Mouse (Mus musculus) C2C12 (cell line): Measurements from ENCODE around the gene Sdhaf2.

Experiments used
- CTCF ChIP-seq: IDR thresholded peaks from one replicate; pipeline ENCODE4 v1.5.1; 2011; ENCODE audit not compliant: control insufficient read depth, insufficient read depth, insufficient read length
- MYOD1 ChIP-seq: IDR thresholded peaks from one replicate; pipeline ENCODE4 v1.6.1; 2011; ENCODE audit warnings: low read depth; ENCODE audit not compliant: control insufficient read depth, insufficient read length
- MYOG ChIP-seq: IDR thresholded peaks from one replicate; pipeline ENCODE4 v1.6.1; 2011; ENCODE audit not compliant: control insufficient read depth, insufficient read length; ENCODE audit errors: extremely low read depth

- TF ChIP-seq CTCF (no peak), MYOG (no peak), MYOD1 (no peak)
These were observed 67.8 kb downstream of the Sdhaf2 start for GRCm38 (mm10) chr19:10458096-10458495.
